Mouse (Mus musculus): ENCODE measurements around the gene Olfr1496. TPM values are rescaled to one million over a fixed set of nuclear protein-coding genes. Genes with fewer than 3 reads are reported as not detected.
"Not testable (repeated sequence)": the region's sequence is repeated elsewhere in the genome, so short reads cannot be mapped to it uniquely, and the experiment has no call there.

Olfr1496 gene
- total RNA-seq (2015) (not detected in 2 replicates), total RNA-seq (2017) (not detected in 2 replicates)

DNA sequence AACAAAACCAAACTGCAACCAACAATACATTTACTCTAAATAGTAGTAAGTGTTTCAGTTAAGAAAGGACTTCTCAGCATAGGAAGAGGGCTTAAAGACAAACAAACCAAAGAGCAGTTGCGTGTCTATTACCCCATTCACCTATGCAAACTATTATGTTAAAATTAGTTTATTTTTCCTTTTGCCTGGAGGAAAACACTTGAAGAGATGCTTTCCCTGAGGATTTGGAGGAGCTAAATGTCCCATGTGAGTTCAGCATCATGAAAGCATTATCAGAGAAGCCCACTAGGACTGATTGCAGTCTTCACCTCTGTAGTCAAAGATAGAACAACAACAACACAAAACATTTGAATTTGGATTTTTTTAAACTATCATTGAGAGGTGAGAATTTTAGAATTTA is at the start of gene Olfr1496:
Gene Olfr1496 (plus strand): TSS at position 301 of the 400 bp plus-strand sequence.
- no peak for ATAC-seq (replicated peaks; ENCODE audit: poor library complexity)

- ATAC-seq (replicated peaks; ENCODE audit: poor library complexity): no peak
Measured at GRCm38 (mm10) chr19:13739428-13739827, 38.2 kb upstream of the Olfr1496 start, which contains the start of gene Olfr1494. Olfr1494 (plus strand) TSS chr19:13739728.

DNA sequence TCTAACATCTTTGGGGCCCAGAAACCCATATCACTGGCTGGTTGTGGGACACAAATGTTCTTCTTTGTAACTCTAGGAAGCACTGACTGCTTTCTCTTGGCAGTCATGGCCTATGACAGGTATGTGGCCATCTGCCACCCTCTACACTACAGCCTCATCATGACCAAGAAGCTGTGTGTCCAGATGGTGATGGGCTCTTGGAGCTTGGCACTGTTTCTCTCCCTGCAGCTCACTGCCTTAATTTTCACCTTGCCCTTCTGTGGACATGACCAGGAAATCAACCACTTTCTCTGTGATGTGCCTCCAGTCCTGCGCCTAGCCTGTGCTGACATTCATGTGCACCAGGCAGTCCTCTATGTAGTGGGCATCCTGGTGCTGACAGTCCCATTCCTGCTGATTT is 28.3 kb upstream of the Olfr1496 start:
- no peak for ATAC-seq (replicated peaks; ENCODE audit: poor library complexity)

GRCm38 (mm10) chr19:13764306-13764705 is 13.4 kb upstream of the Olfr1496 start, which contains the start of gene Olfr1495:
Olfr1495 (plus strand) TSS chr19:13764606.
- no peak for ATAC-seq (replicated peaks; ENCODE audit: poor library complexity)

DNA sequence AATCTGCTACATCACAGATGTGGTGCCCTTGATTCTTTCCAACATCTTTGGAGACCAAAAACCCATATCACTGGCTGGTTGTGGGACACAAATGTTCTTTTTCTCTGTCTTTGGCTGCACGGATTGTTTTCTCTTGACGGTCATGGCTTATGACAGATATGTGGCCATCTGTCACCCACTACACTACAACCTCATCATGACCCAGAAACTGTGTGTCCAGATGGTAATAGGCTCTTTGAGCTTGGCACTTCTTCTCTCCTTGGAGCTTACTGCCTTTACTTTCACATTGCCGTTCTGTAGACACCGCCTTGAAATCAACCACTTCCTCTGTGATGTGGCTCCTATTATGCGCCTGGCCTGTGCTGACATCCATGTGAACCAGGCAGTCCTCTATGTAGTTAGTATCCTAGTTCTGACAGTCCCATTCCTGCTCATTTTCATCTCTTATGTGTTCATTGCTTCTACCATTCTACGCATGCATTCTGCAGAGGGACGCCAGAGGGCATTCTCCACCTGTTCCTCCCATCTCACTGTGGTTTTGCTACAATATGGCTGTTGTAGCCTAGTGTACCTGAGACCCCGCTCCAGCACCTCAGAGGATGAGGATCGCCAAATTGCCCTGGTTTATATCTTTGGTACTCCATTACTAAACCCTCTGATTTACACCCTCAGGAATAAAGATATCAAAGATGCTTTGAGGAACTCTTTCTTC is 9.0 kb upstream of the Olfr1496 start:
- ATAC-seq (replicated peaks; ENCODE audit: poor library complexity): no peak

- ATAC-seq (replicated peaks; ENCODE audit: poor library complexity): no peak
Measured at GRCm38 (mm10) chr19:13798102-13798501, 20.4 kb downstream of the Olfr1496 start, which contains the start of gene Olfr1497. Olfr1497 (minus strand) TSS chr19:13798202.

- not testable (repeated sequence) for ATAC-seq (replicated peaks; ENCODE audit: poor library complexity)
Measured at GRCm38 (mm10) chr19:13805486-13805885, 27.8 kb downstream of the Olfr1496 start.

DNA sequence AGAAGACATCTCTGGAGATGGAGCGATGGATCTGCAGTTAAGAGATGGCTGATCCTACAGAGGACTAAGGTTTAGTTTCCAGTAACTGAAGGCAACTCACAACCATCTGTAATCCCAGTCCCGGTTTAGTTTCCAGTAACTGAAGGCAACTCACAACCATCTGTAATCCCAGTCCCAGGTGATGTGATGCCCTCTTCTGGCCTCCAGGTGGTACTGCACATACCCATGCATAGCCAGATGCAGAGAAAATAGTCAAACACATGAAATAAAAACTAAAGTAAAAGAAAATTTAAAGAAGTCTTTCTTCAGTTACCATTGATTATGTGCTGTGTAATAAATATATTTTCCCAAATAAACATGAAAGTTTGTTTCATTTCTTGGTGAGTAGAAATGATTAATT is 35.1 kb downstream of the Olfr1496 start:
- ATAC-seq (replicated peaks; ENCODE audit: poor library complexity): 0 out of 2 replicates have a peak, but pooled peaks have one; percentile 39

DNA sequence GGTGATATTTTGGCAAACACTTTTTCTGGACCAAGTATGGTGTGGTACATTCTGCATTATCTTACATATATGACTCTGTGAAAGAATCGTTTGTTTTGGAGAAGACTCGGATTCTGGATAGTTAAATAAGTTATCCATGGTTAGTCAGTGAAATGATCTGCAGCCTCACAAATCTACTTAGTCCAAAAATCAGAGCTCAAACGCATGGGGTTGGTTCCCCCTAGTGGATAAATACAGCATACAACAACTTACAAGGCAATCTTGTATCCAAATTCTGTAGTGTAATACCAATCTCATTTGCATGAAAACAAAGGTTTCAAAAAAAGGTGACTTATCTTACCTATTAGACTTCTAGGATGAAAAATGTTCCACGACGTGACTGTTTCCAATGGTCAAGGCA is 41.1 kb downstream of the Olfr1496 start:
- 0 out of 2 replicates have a peak, but pooled peaks have one; percentile 39 for ATAC-seq (replicated peaks; ENCODE audit: poor library complexity)

GRCm38 (mm10) chr19:13819347-13819746 is 41.7 kb downstream of the Olfr1496 start, which contains the start of gene Olfr1499:
Olfr1499 (minus strand) TSS chr19:13819447.
- no peak for ATAC-seq (replicated peaks; ENCODE audit: poor library complexity)

- 0 out of 2 replicates have a peak, but pooled peaks have one; percentile 29 for ATAC-seq (replicated peaks; ENCODE audit: poor library complexity)
Measured at GRCm38 (mm10) chr19:13820847-13821246, 43.2 kb downstream of the Olfr1496 start.

GRCm38 (mm10) chr19:13828447-13828846 is 50.8 kb downstream of the Olfr1496 start:
- ATAC-seq (replicated peaks; ENCODE audit: poor library complexity): no peak

DNA sequence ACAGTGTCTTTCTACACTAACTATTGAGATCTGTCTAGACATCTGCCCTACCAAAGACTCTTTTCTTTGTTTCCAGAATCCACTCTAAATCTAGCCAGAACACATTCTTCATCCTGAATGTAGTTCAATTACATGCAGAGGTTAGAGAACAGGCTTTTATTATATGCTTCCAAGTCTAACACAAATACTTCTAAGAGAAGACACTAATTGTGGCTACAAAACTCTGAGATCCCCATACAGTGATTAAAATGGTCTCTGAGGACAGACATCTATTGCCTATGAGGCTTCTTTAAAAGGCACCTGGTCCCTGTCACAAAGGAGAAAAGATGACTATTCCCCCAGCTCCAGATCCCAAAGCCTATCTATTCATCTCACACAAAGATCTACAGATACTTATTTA is 52.7 kb downstream of the Olfr1496 start, which contains the start of gene Olfr1500:
Gene Olfr1500 (minus strand): TSS at position 101 of the 400 bp plus-strand sequence.
- no peak for ATAC-seq (replicated peaks; ENCODE audit: poor library complexity)

Other genes with a start within 250 kb of the Olfr1496 start
- not detected in 2 replicates for gene Olfr1480, start 250.0 kb upstream of the Olfr1496 start, total RNA-seq (2015)
- not detected in 2 replicates for gene Olfr1480, start 250.0 kb upstream of the Olfr1496 start, total RNA-seq (2017)
- gene Olfr1484, start 194.4 kb upstream of the Olfr1496 start, total RNA-seq (2015): not detected in 2 replicates
- gene Olfr1484, start 194.4 kb upstream of the Olfr1496 start, total RNA-seq (2017): not detected in 2 replicates
- gene Olfr1487, start 160.5 kb upstream of the Olfr1496 start, total RNA-seq (2015): not detected in 2 replicates
- gene Olfr1487, start 160.5 kb upstream of the Olfr1496 start, total RNA-seq (2017): not detected in 2 replicates
- not detected in 2 replicates for gene Olfr1489, start 146.3 kb upstream of the Olfr1496 start, total RNA-seq (2015)
- gene Olfr1489, start 146.3 kb upstream of the Olfr1496 start, total RNA-seq (2017): not detected in 2 replicates
- not detected in 2 replicates for gene Olfr1490, start 126.8 kb upstream of the Olfr1496 start, total RNA-seq (2015)
- not detected in 2 replicates for gene Olfr1490, start 126.8 kb upstream of the Olfr1496 start, total RNA-seq (2017)
- gene Olfr1491, start 80.6 kb upstream of the Olfr1496 start, total RNA-seq (2015): not detected in 2 replicates
- gene Olfr1491, start 80.6 kb upstream of the Olfr1496 start, total RNA-seq (2017): not detected in 2 replicates
- gene Olfr1493-ps1, start 54.6 kb upstream of the Olfr1496 start, total RNA-seq (2015): not detected in 2 replicates
- not detected in 2 replicates for gene Olfr1493-ps1, start 54.6 kb upstream of the Olfr1496 start, total RNA-seq (2017)
- not detected in 2 replicates for gene Olfr1494, start 38.1 kb upstream of the Olfr1496 start, total RNA-seq (2015)
- gene Olfr1494, start 38.1 kb upstream of the Olfr1496 start, total RNA-seq (2017): not detected in 2 replicates
- not detected in 2 replicates for gene Olfr1495, start 13.3 kb upstream of the Olfr1496 start, total RNA-seq (2015)
- not detected in 2 replicates for gene Olfr1495, start 13.3 kb upstream of the Olfr1496 start, total RNA-seq (2017)
- gene Olfr1497, start 20.3 kb downstream of the Olfr1496 start, total RNA-seq (2015): not detected in 2 replicates
- gene Olfr1497, start 20.3 kb downstream of the Olfr1496 start, total RNA-seq (2017): not detected in 2 replicates
- not detected in 2 replicates for gene Olfr1499, start 41.6 kb downstream of the Olfr1496 start, total RNA-seq (2015)
- gene Olfr1499, start 41.6 kb downstream of the Olfr1496 start, total RNA-seq (2017): not detected in 2 replicates
- gene Olfr1500, start 52.6 kb downstream of the Olfr1496 start, total RNA-seq (2015): not detected in 2 replicates
- not detected in 2 replicates for gene Olfr1500, start 52.6 kb downstream of the Olfr1496 start, total RNA-seq (2017)
- not detected in 2 replicates for gene Olfr1501, start 72.8 kb downstream of the Olfr1496 start, total RNA-seq (2015)
- not detected in 2 replicates for gene Olfr1501, start 72.8 kb downstream of the Olfr1496 start, total RNA-seq (2017)
- not detected in 2 replicates for gene Olfr1502, start 83.9 kb downstream of the Olfr1496 start, total RNA-seq (2015)
- gene Olfr1502, start 83.9 kb downstream of the Olfr1496 start, total RNA-seq (2017): not detected in 2 replicates
- gene Olfr1504, start 120.0 kb downstream of the Olfr1496 start, total RNA-seq (2015): not detected in 2 replicates
- not detected in 2 replicates for gene Olfr1504, start 120.0 kb downstream of the Olfr1496 start, total RNA-seq (2017)
- not detected in 2 replicates for gene Olfr1505, start 135.7 kb downstream of the Olfr1496 start, total RNA-seq (2015)
- not detected in 2 replicates for gene Olfr1505, start 135.7 kb downstream of the Olfr1496 start, total RNA-seq (2017)

Measured in megakaryocyte progenitor cell, adult 5-6 weeks (primary cell).